Mouse (Mus musculus) adrenal gland, postnatal 36 days (tissue): ENCODE data around the gene Myh6. TPM values are rescaled to one million over a fixed set of nuclear protein-coding genes. Genes with fewer than 3 reads are reported as not detected.
"Not testable (repeated sequence)": the region's sequence is repeated elsewhere in the genome, so short reads cannot be mapped to it uniquely, and the experiment has no call there.

Experiments used
- DNase-seq, 2 experiments: peaks; one replicate each; pipeline ENCODE4 v3.0.0; 2021; ENCODE audit warnings: mixed read lengths in 1 of 2
- total RNA-seq, 2 experiments: library from RNA; stranded (reverse); gene quantifications; 2 replicates each; pipeline ENCODE4 v1.2.3; 2021

The Myh6 gene
- total RNA-seq, 2 experiments from 2014 or later = not detected

DNA sequence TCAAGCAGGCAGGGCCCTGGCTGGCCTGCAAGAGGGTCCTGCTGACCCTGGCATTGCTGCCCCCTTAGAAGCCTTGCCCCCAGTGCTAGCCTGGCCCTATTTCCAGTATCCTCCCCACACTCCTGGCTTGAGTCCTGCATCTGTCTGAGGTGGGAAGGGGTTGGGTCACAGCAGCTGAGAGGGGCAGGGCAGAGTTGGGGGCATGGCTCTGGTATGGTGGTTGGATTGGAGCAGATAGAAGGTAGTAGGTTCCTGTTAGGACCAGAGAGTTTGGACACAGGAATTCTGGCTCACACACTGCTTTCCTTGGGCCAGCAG, 28.1 kb upstream of the Myh6 start:
- no peak for DNase-seq

GRCm38 (mm10) chr14:54994136-54994868, 27.6 kb upstream of the Myh6 start, which contains the start of gene Myh7:
Gene Myh7 (minus strand): TSS chr14:54994626.
- DNase-seq = no peak

GRCm38 (mm10) chr14:54993636-54994035, 26.9 kb upstream of the Myh6 start:
- DNase-seq = no peak

DNA sequence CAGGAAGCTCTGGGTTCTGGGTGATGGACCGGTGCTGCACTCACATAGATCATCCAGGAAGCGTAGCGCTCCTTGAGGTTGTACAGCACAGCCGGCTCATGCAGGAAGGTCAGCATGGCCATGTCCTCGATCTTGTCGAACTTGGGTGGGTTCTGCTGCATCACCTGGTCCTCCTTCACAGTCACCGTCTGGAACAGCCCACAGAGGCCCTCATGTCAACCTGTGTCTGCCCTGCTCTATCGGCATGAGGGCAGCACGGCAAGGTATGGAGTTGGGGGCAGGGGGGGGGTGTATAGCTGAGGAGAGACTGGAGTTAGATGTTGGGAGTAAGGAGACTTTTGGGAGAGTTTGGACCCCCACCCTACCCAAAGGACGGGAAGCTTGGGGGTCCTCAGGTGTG, 25.5 kb upstream of the Myh6 start:
- DNase-seq = no peak

DNA sequence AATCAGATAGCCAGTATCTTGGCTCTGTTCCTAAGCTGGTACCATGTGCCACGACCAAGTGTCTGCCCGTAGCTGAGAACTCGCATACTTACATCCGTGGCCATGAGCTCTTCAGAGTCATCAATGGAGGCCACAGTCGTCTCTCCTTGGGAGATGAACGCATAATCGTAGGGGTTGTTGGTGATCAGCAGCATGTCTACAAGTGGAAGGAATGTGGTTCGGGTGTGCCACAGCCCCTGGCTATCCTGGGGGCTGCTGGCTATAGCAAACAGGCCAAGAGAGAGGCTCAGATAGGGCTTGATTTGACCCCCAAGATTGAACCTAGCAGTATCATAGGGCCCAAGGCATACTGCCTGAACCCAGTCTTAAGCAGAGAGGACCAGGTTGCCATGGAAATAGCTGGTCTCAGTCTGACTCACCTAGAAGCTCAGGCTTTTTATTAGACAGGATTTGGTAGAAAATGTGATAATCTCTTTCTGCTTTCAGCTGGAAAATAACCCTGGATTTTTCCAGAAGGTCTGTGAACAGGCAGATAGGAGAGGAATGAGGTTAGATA, 23.2 kb upstream of the Myh6 start:
- DNase-seq = no peak

DNA sequence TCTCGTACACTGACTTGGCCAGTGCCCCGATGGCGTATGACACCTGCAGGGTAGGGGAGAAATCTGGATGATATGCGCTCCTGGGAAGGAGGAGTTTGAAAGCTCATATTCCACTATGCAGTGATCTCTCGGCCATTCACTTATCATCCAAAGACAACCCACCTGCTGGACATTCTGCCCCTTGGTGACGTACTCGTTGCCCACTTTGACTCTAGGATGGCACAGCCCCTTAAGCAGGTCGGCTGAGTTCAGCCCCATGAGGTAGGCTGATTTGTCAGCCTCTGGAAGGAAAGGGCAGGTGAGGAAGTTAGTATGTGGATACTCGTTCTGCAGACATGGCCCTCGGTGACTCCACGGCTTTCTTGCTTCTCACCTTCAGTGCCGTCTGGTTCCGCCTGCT, 22.2 kb upstream of the Myh6 start:
- DNase-seq = no peak

GRCm38 (mm10) chr14:54988350-54988874, 21.7 kb upstream of the Myh6 start:
- DNase-seq = not testable (repeated sequence)

DNA sequence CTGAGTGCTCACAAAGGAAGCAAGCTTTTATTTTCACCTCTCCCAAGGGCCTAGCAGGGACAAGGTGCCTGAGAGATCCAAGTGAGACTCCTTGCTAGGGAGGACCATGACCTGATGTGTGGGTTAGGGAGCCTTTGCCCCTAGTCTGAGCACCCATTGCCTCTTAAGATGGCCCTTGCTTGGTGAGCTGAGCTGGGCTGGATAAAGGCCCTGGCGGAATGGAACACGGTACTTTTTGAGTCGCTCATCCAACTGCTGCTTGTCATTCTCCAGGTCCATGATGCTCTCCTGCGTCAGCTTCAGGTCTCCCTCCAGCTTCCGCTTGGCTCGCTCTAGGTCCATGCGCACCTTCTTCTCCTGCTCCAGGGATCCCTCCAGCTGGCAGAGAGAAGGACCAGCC, 15.2 kb upstream of the Myh6 start:
- DNase-seq = no peak

GRCm38 (mm10) chr14:54978664-54979063, 11.9 kb upstream of the Myh6 start:
- no peak for DNase-seq

DNA sequence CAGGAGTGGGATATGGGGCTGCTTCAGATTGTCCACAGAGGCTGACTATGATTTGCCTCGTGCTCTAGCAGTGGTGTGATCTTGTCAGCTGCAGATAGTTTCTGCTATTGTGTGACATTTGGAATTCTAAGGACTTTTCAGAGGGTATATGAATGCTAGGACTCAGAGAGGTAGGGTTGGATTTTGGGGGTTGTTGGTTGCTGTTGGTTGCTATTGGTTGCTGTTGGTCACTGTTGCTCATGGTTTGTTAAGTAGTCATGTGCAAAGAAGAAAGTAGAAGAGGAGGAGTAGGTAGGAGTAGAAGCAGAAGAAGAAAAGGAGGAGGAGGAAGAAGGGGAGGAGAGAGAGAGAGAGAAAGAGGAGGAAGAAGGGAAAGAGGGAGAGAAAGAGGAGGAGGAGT, 9.9 kb upstream of the Myh6 start, which contains the start of gene Gm17428:
Gene Gm17428 (plus strand): TSS at position 301 of the 400 bp plus-strand sequence.
- DNase-seq = no peak

DNA sequence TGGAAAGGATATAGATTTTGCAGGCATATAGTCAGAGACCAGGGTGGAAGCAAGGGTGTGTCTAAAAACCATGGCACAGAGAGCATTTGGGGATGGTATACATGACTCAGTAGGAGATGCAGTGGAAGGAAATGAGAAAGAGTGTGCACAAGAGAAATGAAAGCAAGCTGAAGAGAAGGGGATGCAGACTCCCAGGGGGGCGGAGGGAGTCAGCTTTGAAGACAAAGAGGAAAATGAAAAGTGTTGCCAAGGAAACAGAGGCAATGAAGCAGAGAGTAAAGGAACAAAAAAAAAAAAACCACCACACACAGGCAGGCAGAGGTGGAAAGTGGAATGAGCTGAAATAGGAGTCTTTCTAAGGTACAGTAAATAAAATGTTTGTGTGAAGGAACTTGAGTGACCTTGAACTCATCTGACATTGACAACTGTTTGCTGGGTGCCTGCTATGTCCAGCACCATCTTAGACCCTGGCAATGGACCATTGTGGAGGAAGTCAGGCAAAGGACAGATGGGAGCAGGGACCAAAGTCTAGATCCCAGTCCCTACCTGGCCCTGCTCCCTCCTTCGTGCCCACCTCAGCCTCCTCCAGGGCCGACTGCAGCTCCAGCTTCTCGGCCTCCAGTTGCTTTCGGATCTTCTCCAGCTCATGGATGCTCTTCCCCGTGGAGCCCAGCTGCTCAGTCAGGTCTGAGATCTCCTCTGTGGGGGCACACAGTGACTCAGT, 7.5 kb upstream of the Myh6 start:
- DNase-seq = no peak

GRCm38 (mm10) chr14:54972786-54973185, 6.1 kb upstream of the Myh6 start:
- not testable (repeated sequence) for DNase-seq

DNA sequence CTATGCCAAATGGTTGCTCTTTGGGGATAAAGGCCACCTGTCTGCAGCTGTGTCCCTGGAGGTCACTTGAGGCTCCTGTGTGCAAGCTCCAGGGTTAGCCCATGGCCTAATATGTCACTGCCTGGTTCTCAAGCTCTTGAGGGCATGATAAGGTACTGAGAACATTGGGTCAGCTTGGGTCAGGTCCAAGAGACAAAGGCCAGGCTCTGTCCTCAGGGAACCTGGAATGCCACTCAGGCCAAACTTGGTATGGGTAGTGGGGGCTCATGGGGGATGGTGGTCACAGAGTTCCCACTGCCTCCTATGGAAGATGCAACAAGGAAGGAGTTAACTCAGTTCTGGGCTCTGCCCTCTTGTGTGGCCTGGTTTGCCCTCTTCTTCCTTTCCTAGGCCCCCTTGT, 1.6 kb upstream of the Myh6 start:
- no peak for DNase-seq

GRCm38 (mm10) chr14:54967874-54968273, 1.1 kb upstream of the Myh6 start:
- no peak for DNase-seq

DNA sequence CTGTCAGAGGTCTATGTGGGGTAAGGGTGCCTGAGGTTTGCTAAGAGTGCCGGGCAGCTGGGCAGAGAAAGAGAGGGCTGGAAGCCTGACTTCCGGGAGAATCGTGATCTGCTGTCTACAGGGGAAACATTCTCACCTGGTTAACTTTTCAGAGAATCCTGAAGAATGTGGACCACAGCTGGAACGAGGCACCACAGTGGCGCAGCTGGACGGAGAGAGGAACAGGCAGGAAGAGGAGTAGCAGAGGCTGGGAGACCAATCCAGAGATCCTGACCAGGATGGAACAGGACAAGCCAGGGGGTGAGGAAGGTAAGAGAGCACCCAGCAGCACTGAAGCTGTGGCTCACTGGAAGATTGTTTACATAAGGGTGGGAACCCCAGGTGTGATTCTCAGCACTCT, 1.1 kb downstream of the Myh6 start:
- DNase-seq = no peak

GRCm38 (mm10) chr14:54965044-54965443, 1.7 kb downstream of the Myh6 start:
- DNase-seq = no peak

GRCm38 (mm10) chr14:54963727-54964126, 3.0 kb downstream of the Myh6 start:
- no peak for DNase-seq

DNA sequence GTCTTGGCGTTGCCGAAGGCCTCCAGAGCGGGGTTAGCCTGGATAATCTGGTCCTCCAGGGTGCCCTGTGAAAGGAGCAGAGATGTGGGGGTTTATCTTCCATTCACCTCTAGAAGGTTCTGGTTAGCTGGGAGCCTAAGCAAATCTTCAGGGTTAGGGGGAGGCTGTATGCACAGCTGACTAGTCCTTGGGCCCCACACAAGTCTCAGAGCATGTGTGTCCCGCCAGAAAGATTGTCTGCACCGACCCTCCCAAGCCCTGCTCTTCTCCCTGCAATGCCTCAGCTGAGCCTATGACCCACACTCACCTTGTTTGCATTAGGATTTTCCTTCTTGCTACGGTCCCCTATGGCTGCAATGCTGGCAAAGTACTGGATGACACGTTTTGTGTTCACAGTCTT, 4.0 kb downstream of the Myh6 start:
- DNase-seq = no peak

DNA sequence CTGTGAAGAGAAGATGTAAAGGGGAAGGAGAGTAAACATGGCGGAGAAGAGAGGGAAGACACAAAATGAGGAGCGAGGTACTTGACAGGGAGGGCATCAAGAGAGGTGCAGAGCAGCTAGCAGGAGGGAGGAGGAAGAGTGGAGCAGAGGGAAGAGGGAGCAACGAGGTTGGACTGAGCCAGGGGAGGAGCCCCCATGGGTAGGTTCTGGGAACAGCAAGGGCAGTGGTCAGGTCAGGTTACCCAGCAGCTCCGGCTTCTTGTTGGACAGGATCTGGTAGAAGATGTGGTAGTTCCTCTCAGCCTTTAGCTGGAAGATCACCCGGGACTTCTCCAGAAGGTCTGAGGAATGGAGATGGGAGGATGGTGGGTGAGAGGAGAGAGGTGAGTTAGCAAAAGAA, 5.2 kb downstream of the Myh6 start:
- no peak for DNase-seq

- DNase-seq = no peak
Measured at GRCm38 (mm10) chr14:54960769-54961168, 6.0 kb downstream of the Myh6 start.

DNA sequence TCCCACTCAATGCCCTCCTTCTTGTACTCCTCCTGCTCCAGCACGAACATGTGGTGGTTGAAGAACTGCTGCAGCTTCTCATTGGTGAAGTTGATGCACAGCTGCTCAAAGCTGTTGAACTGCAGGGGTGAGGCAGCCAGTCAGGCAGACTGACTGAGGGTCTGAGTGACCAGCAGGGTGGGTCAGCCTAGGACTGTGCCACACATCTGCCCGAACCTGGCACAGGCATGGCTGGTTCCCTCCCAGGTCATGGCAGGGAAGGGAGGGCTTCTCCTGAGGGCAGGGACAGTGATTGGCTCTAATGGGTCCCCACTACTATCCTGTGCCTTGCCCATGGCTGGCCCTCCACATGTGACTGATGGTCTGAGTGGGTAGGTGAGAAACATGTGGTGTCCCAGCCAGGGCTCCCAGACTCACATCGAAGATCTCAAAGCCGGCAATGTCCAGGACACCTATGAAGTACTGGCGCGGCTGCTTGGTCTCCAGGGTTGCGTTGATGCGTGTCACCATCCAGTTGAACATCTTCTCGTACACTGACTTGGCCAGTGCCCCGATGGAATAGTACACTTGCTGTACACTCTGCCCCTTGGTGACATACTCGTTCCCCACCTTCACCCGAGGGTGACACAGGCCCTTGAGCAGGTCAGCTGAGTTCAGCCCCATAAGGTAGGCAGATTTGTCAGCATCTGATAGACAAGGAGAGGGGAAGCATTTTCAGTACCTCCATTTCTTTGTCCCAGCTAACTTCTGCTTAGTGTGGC, 6.7 kb downstream of the Myh6 start:
- not testable (repeated sequence) for DNase-seq

DNA sequence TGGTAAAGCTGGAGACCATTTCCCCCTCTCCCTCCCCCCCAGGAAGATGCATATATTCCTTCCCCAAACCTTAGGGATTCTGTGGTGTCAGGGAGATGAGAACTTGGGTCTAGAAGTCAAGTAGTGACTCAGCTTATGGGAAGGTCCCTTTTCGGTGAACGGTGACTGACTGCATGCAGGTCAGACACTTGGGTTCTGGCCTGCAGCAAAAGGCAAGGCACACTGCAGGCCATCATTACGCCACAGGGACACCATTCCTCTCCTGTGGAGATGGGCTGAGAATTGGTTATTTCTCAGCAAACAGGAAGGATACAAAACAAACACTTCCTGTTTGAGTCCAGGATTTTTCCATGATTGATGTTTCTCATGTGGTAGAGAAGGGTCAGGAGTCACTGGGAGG, 7.5 kb downstream of the Myh6 start:
- no peak for DNase-seq

DNA sequence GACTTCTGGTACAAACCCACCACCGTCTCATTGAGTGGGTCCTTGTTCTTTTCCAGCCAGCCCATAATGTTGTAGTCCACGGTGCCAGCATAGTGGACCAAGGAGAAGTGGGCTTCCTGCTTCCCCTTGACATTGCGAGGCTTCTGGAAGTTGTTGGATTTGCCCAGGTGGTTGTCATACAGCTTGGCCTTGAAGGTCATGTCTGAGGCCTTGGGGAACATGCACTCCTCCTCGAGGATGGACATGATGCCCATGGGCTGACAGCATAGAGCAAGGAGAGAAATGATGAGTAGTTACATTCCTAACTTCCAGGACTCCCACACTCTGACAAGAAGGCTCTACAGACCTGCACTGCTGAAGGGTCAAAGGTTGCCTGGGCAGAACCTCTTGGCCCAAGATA, 8.2 kb downstream of the Myh6 start:
- DNase-seq = no peak
